Mouse (Mus musculus): ENCODE results near the gene Iqschfp.

- TF ChIP-seq CTCF (IDR thresholded peaks at IDR 0.05; ENCODE audit: borderline replicate concordance, insufficient read depth, low read depth, low read length) (no peak), POLR2A (IDR thresholded peaks at IDR 0.05; ENCODE audit: borderline replicate concordance, insufficient read depth, low read length) (no peak)
Measured at GRCm38 (mm10) chr3:68590436-68590835, 698.4 kb downstream of the Iqschfp start.
